Mouse (Mus musculus) heart, postnatal 36 days (tissue): ENCODE data around the gene Pm20d2. TPM values are rescaled to one million over a fixed set of nuclear protein-coding genes. Genes with fewer than 3 reads are reported as not detected.

Experiments used
- DNase-seq, 2 experiments: peaks; one replicate each; pipeline ENCODE4 v3.0.0; 2021 to 2022
- intact Hi-C: fragments of 180-260 bp; cut with DNase I; formaldehyde crosslinking; loops from one replicate; pipeline ENCODE4 v1.15.1; 2025
- total RNA-seq, 2 experiments: library from RNA; stranded (reverse); gene quantifications; 2 replicates each; pipeline ENCODE4 v1.2.3; 2021

Pm20d2 gene
- total RNA-seq, 2 experiments from 2014 or later: 55.9 to 62.9 TPM

GRCm38 (mm10) chr4:33125409-33126084 is 64.0 kb downstream of the Pm20d2 start:
- DNase-seq: peak in 1 of 2 experiments; percentile 9
- intact Hi-C loops: loop anchor here (2.0 kb wide), 1 partner anchor 79 kb away; no protein-coding TSS in a partner anchor

GRCm38 (mm10) chr4:33124493-33124892 is 65.0 kb downstream of the Pm20d2 start:
- intact Hi-C loops: loop anchor here (1.0 to 2.0 kb wide), 2 partner anchors 80 to 168 kb away; no protein-coding TSS in a partner anchor
- DNase-seq: peak; percentile 31 to 34

Other genes starting within 250 kb of the Pm20d2 start
- gene Ankrd6, start 238.9 kb downstream of the Pm20d2 start, total RNA-seq: 1 to 10 TPM; 3.6 to 7.4 TPM
- 10 to 100 TPM; 89.1 to 92.1 TPM for gene Rragd, start 206.7 kb downstream of the Pm20d2 start, total RNA-seq
- 10 to 100 TPM; 41.6 to 42.5 TPM for gene Ube2j1, start 158.3 kb downstream of the Pm20d2 start, total RNA-seq
- gene Gabrr2, start 126.7 kb downstream of the Pm20d2 start, total RNA-seq: 1 to 10 TPM; 1.1 to 1.9 TPM
- gene Gabrr1, start 57.2 kb downstream of the Pm20d2 start, total RNA-seq: under 1 TPM; 0.33 to 0.42 TPM
- not detected for gene Srsf12, start 19.3 kb upstream of the Pm20d2 start, total RNA-seq
- gene Pnrc1, start 100.4 kb upstream of the Pm20d2 start, total RNA-seq: 100 to 1,000 TPM; 153 to 155 TPM
- gene Rngtt, start 120.6 kb upstream of the Pm20d2 start, total RNA-seq: 1 to 10 TPM; 9.5 to 10.0 TPM